Mouse (Mus musculus) brown adipose tissue, adult 24 weeks (tissue): Measurements from ENCODE around the gene Abhd17b. TPM values are rescaled to one million over a fixed set of nuclear protein-coding genes. Genes with fewer than 3 reads are reported as not detected.
"Not testable (repeated sequence)": the region's sequence is repeated elsewhere in the genome, so short reads cannot be mapped to it uniquely, and the experiment has no call there.

Experiments used
- H3K27ac ChIP-seq: fragments of 200-500 bp; replicated peaks from 2 replicates; pipeline ENCODE4 v1.5.1; 2012; ENCODE audit warnings: low read depth, mild to moderate bottlenecking, low read length
- H3K4me1 ChIP-seq: fragments of 200-500 bp; 2 replicates; pipeline ENCODE4 v1.6.1; 2012; ENCODE audit warnings: low read length, mixed read lengths; ENCODE audit not compliant: control insufficient read depth, insufficient read depth, insufficient read length
- H3K4me3 ChIP-seq: fragments of 200-500 bp; 2 replicates; pipeline ENCODE4 v1.5.1; 2012; ENCODE audit warnings: low read depth, mild to moderate bottlenecking, low read length, moderate library complexity; ENCODE audit not compliant: insufficient read depth
- polyA plus RNA-seq: library from polyadenylated mRNA; stranded (reverse); fragments of >200 nt; gene quantifications from 2 replicates; pipeline ENCODE4 v1.2.4, GENCODE M21; 2012; ENCODE audit not compliant: missing spikeins, insufficient read depth, insufficient read length

Abhd17b gene
- polyA plus RNA-seq, 1 experiment, result 31.7 TPM

DNA sequence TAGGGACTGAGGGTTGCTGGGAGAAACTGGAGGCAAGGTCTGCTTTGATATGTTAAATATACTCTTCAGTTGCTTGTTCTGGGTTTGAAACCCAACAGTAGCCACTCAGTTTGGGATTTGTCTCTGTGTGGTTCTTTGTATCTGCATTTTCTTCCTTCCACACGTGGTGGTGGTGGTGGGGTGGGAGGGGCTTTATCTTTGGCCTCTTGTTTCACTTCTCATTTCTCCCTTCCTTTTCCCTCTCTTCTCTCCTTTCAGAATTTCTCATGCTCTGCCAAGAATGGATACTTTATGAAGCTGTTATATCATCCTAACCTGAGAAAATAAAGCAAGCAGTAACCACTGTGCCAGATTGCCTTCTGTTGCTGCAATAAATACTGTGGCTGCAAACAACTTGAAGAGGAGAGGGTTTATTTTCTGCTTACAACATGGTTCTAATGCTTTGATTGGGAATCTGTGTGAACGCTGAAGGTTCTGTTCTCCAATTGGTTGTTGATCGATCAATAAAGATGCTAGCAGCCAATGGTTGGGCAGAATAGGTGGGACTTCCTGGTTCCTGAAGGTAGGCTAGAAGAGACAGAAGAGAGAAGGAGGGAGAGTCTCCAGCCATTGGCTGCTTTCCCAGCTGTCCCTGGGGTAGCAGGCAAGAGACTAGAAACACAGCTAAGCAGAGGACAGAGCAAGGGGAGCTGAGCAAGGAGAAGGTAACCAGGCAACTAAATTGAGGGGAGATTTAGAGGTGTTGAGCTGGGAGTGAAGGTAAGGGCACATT is 60.5 kb downstream of the Abhd17b start:
- peak overlapping the region; percentile 24 for H3K4me3 ChIP-seq
- H3K27ac ChIP-seq, result peak overlapping the region; percentile 80
- H3K4me1 ChIP-seq, result peaks cover 7% of the 10 kb centered on the region; the same call in 1 of the 2 replicates

GRCm38 (mm10) chr19:21714278-21714883 is 61.4 kb downstream of the Abhd17b start:
- H3K4me1 ChIP-seq, result peaks cover 7% of the 10 kb centered on the region; the same call in 1 of the 2 replicates
- H3K27ac ChIP-seq, result peak overlapping the region; percentile 80
- H3K4me3 ChIP-seq, result peak overlapping the region; percentile 24

DNA sequence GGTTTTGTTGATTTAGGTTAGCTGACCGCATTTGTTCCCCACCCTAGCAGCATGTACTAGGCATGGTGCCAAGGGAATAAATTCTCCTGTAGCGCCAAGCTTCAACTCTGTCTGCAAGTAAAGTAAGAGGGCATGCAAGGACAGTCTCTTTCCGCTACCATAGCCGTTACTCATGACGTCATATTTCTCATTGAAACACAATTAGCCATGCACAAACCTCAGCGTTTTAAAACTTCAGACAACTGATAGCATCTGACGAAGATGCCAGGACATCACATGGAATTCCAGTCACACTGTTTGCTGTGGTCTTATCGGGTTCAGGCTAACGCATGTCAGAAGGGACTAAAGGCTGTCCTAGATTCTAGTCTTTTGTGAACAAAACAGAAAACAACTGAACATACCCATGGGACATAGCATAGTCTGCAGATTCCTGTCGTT is 62.0 kb downstream of the Abhd17b start:
- no peak overlapping the region for H3K4me3 ChIP-seq
- H3K27ac ChIP-seq, result peak overlapping the region; percentile 49; the same call in 1 of the 2 replicates
- H3K4me1 ChIP-seq, result peaks cover 7% of the 10 kb centered on the region; the same call in 1 of the 2 replicates

DNA sequence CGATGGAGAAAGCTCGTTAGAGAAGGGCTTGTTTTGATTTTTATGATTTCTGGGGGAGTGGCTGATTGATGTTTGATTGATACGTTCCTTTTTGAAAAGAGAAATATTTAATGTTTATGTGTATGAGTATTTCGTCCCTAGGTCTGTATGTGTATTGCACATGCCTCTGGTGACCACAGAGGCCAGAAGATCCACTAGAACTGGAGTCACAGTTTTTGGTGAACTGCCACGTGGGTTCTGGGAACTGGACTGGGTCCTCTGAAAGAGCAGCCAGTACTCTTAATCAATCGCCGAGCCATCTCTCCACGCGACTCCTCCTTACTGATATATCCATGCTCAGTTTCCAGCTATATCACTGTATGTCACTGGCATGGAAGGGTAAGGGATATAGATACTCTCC is 62.5 kb downstream of the Abhd17b start:
- H3K4me1 ChIP-seq, result peaks cover 7% of the 10 kb centered on the region; the same call in 1 of the 2 replicates
- H3K27ac ChIP-seq, result no peak overlapping the region
- H3K4me3 ChIP-seq, result no peak overlapping the region

GRCm38 (mm10) chr19:21716456-21716855 is 63.5 kb downstream of the Abhd17b start:
- Histone ChIP-seq H3K27ac (no peak overlapping the region), H3K4me1 (peaks cover 7% of the 10 kb centered on the region; the same call in 1 of the 2 replicates), H3K4me3 (no peak overlapping the region)

DNA sequence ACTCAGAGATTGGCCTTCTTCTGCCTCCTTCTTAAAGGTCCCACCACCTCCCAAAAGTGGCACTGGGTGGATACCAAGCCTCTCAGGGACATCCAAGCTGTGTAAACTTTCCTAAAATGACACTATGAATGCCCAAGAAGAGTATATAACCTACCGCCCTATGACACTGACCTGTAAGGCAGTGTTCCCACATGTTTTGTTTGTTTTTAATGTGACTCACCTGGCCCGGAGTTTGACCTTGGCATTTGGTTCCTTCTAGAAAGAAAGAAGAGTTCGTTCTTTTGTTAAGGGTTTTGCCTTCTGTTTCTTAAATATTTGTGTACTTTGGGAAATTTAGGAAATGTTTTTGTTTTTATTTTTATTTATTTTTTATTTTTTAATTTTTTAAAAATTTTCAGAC is 66.2 kb downstream of the Abhd17b start:
- peaks cover 4% of the 10 kb centered on the region; the same call in 1 of the 2 replicates for H3K4me1 ChIP-seq
- H3K27ac ChIP-seq, result no peak overlapping the region
- no peak overlapping the region for H3K4me3 ChIP-seq

GRCm38 (mm10) chr19:21720950-21721349 is 68.0 kb downstream of the Abhd17b start:
- Histone ChIP-seq H3K4me3 (no peak overlapping the region), H3K4me1 (no peaks in the 10 kb centered on the region), H3K27ac (no peak overlapping the region)

DNA sequence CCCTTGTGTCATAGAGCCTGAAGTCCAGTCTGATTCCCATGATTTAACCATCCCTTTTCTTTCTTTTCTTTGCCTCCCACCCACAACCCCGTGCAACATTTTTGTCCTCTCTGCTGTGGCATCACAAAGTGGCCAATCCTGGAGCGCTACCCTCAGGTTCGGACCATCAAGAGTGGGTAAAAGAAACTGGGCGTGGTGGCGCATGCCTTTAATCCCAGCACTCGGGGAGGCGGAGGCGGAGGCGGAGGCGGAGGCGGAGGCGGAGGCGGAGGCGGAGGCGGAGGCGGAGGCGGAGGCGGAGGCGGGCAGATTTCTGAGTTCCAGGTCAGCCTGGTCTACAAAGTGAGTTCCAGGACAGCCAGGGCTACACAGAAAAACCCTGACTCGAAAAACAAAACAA is 70.3 kb downstream of the Abhd17b start:
- H3K4me3 ChIP-seq, H3K4me1 ChIP-seq, H3K27ac ChIP-seq: not testable (repeated sequence)

DNA sequence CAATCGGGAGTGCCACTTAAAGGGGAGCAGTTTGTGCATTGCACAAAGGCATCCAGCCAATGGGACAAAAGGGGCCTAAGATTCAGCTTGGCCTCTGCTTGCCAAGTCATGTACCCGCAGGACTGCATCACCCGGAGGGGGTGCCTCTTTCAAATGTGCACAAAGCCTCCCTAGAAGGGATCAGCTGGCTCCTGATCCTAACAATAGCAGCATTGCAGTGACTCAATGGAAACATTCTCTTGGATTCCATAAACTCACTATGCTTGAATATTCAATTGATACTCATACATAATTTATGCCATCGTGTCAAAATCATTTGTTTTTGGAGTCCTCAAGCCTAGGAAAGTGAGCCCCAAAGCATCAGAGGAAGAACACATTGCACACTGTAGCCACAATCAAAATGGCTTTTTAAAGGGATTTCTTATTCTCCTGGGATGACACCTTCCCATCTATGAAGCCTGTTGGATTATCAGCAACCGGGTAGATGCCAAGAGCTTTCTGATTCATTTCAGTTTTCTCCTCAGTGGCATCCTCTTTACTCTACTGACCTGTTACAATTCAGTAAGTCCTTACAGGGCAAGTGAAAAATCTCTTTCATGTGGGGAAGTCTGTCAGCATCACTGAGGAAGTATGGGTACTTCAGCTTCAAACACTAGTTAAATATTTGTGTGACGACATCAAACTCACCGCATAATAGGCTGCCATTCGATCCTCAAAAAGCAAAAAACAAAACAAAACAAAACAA is 71.1 kb downstream of the Abhd17b start:
- Histone ChIP-seq H3K27ac (no peak overlapping the region), H3K4me1 (no peaks in the 10 kb centered on the region), H3K4me3 (no peak overlapping the region)

DNA sequence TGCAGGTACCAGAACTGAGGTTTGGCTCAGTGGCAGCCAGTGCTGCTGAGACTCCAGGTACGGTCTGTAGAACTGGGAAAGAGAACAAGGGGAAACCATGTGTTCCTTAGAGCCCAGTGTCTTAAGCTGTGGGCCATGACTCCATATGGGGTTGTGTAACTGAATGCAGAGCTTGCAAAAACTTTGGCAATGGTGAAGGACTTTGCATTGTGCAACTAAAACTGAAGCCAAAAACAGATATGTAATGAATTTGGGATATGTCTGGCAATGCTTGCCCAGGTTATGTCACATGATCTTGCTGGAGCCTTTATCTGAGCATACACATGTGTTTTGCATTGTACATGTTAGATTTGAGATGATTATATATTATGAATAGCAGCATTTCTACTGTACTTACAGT is 72.2 kb downstream of the Abhd17b start:
- Histone ChIP-seq H3K4me3 (no peak overlapping the region), H3K27ac (no peak overlapping the region), H3K4me1 (no peaks in the 10 kb centered on the region)

- Histone ChIP-seq H3K4me1 (no peaks in the 10 kb centered on the region), H3K4me3 (no peak overlapping the region), H3K27ac (no peak overlapping the region)
Observed at GRCm38 (mm10) chr19:21727081-21727480, 74.1 kb downstream of the Abhd17b start.

DNA sequence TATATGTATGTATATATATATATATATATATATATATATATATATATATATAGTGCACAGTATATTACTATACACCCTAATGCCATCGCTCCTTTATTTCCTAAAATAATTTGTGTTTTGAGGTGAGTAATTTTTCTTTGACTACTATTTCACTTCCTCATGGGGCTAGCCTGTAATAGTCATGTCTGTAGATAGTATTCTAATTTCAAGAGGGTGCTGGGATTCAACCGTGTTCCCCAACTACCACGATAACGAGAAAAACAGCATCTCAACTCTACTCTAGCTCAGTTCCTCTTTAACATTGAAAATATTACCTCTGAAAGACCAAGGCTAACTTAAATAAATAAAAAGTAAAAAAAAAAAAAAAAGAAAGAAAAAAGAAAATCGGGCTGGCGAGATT is 75.4 kb downstream of the Abhd17b start:
- Histone ChIP-seq H3K4me3 (no peak overlapping the region), H3K27ac (no peak overlapping the region), H3K4me1 (no peaks in the 10 kb centered on the region)

GRCm38 (mm10) chr19:21731887-21732286 is 78.9 kb downstream of the Abhd17b start:
- H3K4me3 ChIP-seq, result no peak overlapping the region
- no peaks in the 10 kb centered on the region for H3K4me1 ChIP-seq
- no peak overlapping the region for H3K27ac ChIP-seq

GRCm38 (mm10) chr19:21733176-21733575 is 80.2 kb downstream of the Abhd17b start:
- Histone ChIP-seq H3K27ac (no peak overlapping the region), H3K4me3 (no peak overlapping the region), H3K4me1 (no peaks in the 10 kb centered on the region)

GRCm38 (mm10) chr19:21734112-21734511 is 81.1 kb downstream of the Abhd17b start:
- no peak overlapping the region for H3K4me3 ChIP-seq
- 0 out of 2 replicates have a peak, but pooled peaks cover 2% of the 10 kb centered on the region for H3K4me1 ChIP-seq
- no peak overlapping the region for H3K27ac ChIP-seq
